In genomic region chr2:168250270-168250669, GRCm38 (mm10) we compare ENCODE assay signal across 8 mouse cellular contexts. TPM values are rescaled to one million over a fixed set of nuclear protein-coding genes. Genes with fewer than 3 reads are reported as not detected.
DNase-seq lines count a peak whose midpoint lies in the region; ATAC-seq and TF ChIP-seq lines count a peak whose summit lies in the region.

No protein-coding gene starts in this region.

- peak; percentile 93 to 94 for DNase-seq in B cell, adult 2 months
- peak; percentile 71 to 95 for DNase-seq in adrenal gland, adult (ENCODE audit: inconsistent age in 2 of 2, low spot score in 1 of 2)
- peak; percentile 77 for DNase-seq in large intestine, adult 2 months (ENCODE audit: low read depth, low spot score)
- DNase-seq in lung, adult 18-20 months = peak; percentile 61 to 79
- peak; percentile 72 for DNase-seq in ovary, postnatal 10 days (ENCODE audit: low spot score)
- DNase-seq in thymus, postnatal 0 days (ENCODE audit: low spot score) = peak; percentile 85

- 0 out of 2 replicates have a peak, but pooled peaks cover 1% of the 10 kb centered on the region for H3K4me1 ChIP-seq in cortical plate, adult 2 months (ENCODE audit: control insufficient read depth, insufficient read depth, low read length)

- TF ChIP-seq POLR2A in cortical plate, adult 2 months (IDR thresholded peaks at IDR 0.05; ENCODE audit: extremely low read depth, insufficient read depth, low read length) = no peak

- peak; percentile 99 for TF ChIP-seq CTCF in cortical plate, adult 2 months (IDR thresholded peaks at IDR 0.05; ENCODE audit: extremely low read depth, insufficient read depth, low read length)

- H3K4me3 ChIP-seq in cortical plate, adult 2 months (ENCODE audit: insufficient read depth, low read length) = no peak overlapping the region

- peak; percentile 61 for ATAC-seq in granulocyte monocyte progenitor cell, adult 5-6 weeks (replicated peaks; ENCODE audit: poor library complexity, severe bottlenecking)

- H3K27ac ChIP-seq in cortical plate, adult 2 months (ENCODE audit: insufficient read depth, low read length) = no peak overlapping the region

- WGBS in large intestine, adult 2 months = 17% methylated on average over 8 of the region's 8 CpGs

RNA-seq across cellular contexts. Expression of gene Mocs3, which starts 19.8 kb away (rescaled TPM):
- polyA plus RNA-seq in cortical plate, adult 2 months (2012; rRNA removed) = 13.9 and 14.6 TPM in 2 replicates
- 4.1 and 6.0 TPM in 2 replicates for total RNA-seq in granulocyte monocyte progenitor cell, adult 5-6 weeks (2014; fragmentation: Nextera tagmentation)
- 3.2 and 3.7 TPM in 2 replicates for total RNA-seq in granulocyte monocyte progenitor cell, adult 5-6 weeks (2017)
- 8.1 and 11.4 TPM in 2 replicates for polyA plus RNA-seq in large intestine, adult 2 months (2012; rRNA removed)
- polyA plus RNA-seq in thymus, postnatal 0 days (2015; fragmentation: Nextera tagmentation; extraction: Ambion mirVana) = 9.3 and 11.4 TPM in 2 replicates

RNA-seq across cellular contexts. Expression of gene Dpm1, which starts 19.9 kb away (rescaled TPM):
- polyA plus RNA-seq in cortical plate, adult 2 months (2012; rRNA removed) = 22.2 and 22.4 TPM in 2 replicates
- 54.1 and 58.0 TPM in 2 replicates for total RNA-seq in granulocyte monocyte progenitor cell, adult 5-6 weeks (2014; fragmentation: Nextera tagmentation)
- 46.7 and 54.9 TPM in 2 replicates for total RNA-seq in granulocyte monocyte progenitor cell, adult 5-6 weeks (2017)
- polyA plus RNA-seq in large intestine, adult 2 months (2012; rRNA removed) = 14.8 and 19.9 TPM in 2 replicates
- 143 and 144 TPM in 2 replicates for polyA plus RNA-seq in thymus, postnatal 0 days (2015; fragmentation: Nextera tagmentation; extraction: Ambion mirVana)

RNA-seq across cellular contexts. Expression of gene Gm20716, which starts 20.1 kb away (rescaled TPM):
- polyA plus RNA-seq in cortical plate, adult 2 months (2012; rRNA removed) = 32.5 and 36.9 TPM in 2 replicates
- 36.9 and 50.4 TPM in 2 replicates for total RNA-seq in granulocyte monocyte progenitor cell, adult 5-6 weeks (2014; fragmentation: Nextera tagmentation)
- total RNA-seq in granulocyte monocyte progenitor cell, adult 5-6 weeks (2017) = 38.6 and 39.8 TPM in 2 replicates
- 3.6 and 4.5 TPM in 2 replicates for polyA plus RNA-seq in large intestine, adult 2 months (2012; rRNA removed)
- polyA plus RNA-seq in thymus, postnatal 0 days (2015; fragmentation: Nextera tagmentation; extraction: Ambion mirVana) = 10.4 and 15.3 TPM in 2 replicates

RNA-seq across cellular contexts. Expression of gene Kcng1, which starts 31.3 kb away (rescaled TPM):
- 5.9 and 7.2 TPM in 2 replicates for polyA plus RNA-seq in cortical plate, adult 2 months (2012; rRNA removed)
- 3.4 and 4.9 TPM in 2 replicates for total RNA-seq in granulocyte monocyte progenitor cell, adult 5-6 weeks (2014; fragmentation: Nextera tagmentation)
- 0.04 and 0.57 TPM in 2 replicates for total RNA-seq in granulocyte monocyte progenitor cell, adult 5-6 weeks (2017)
- 0.35 and 0.58 TPM in 2 replicates for polyA plus RNA-seq in large intestine, adult 2 months (2012; rRNA removed)
- polyA plus RNA-seq in thymus, postnatal 0 days (2015; fragmentation: Nextera tagmentation; extraction: Ambion mirVana) = not detected in 2 replicates

RNA-seq across cellular contexts. Expression of gene Adnp, which starts 43.4 kb away (rescaled TPM):
- polyA plus RNA-seq in cortical plate, adult 2 months (2012; rRNA removed) = 33.0 and 34.5 TPM in 2 replicates
- 28.7 and 36.3 TPM in 2 replicates for total RNA-seq in granulocyte monocyte progenitor cell, adult 5-6 weeks (2014; fragmentation: Nextera tagmentation)
- 0.95 and 4.7 TPM in 2 replicates for total RNA-seq in granulocyte monocyte progenitor cell, adult 5-6 weeks (2017)
- 10.5 and 15.0 TPM in 2 replicates for polyA plus RNA-seq in large intestine, adult 2 months (2012; rRNA removed)
- polyA plus RNA-seq in thymus, postnatal 0 days (2015; fragmentation: Nextera tagmentation; extraction: Ambion mirVana) = 4.8 and 7.9 TPM in 2 replicates
